Mouse (Mus musculus) thymus, postnatal 10 days (tissue): ENCODE measurements around the gene Fnd3c2.
"Not testable (repeated sequence)": the region's sequence is repeated elsewhere in the genome, so short reads cannot be mapped to it uniquely, and the experiment has no call there.

Experiments used
- DNase-seq, 2 experiments: peaks; one replicate each; pipeline ENCODE4 v3.0.0; 2021; ENCODE audit warnings: low spot score in 2 of 2

Gene Fnd3c2

DNA sequence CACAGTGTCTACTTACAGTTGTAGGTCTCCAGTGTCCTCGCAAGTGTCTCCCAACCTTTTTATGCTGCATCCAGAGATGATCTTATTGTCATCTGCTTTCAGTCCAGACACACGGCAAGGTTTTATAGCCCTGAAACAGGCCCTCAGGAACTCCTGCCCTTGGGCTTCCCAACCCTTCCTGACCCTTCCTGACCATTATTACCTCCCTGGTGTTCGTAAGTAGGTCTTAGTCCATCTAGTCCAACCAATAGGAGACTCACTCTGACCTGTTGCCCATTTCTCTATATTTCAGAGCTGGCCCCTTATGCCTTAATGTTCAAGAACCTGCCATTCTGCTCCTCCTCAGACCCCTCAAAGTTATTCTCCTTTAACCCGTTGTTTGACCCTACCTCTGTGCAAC lies at the start of gene Fnd3c2:
Gene Fnd3c2, minus strand, starts transcription at position 101 of the 400 bp plus-strand sequence.
- no peak for DNase-seq

GRCm38 (mm10) chrX:106284441-106284840 lies 29.3 kb upstream of the Fnd3c2 start:
- no peak for DNase-seq

DNA sequence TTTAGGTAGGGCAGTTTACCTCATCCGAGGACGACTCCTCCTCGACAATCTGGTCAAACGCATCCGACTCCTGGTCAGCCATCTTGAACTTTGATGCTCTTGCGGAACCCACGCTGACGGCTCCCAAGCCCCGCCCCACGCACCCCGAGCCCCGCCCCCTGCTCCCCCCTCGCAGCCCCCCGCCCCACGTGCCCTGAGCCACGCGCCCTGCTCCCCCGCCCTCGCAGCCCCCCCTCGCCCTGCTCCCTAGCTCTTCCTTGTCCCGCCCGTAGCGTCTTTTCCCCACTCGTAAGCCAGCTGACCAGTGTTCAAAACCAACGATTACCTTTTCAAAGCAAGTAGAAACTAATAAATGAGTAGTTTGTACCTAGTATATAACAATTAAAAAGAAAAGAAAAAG lies 34.1 kb downstream of the Fnd3c2 start, which contains the start of gene Taf9b:
Gene Taf9b, minus strand, starts transcription at position 101 of the 400 bp plus-strand sequence.
- no peak for DNase-seq

- peak; percentile 58 to 59 for DNase-seq
Observed at GRCm38 (mm10) chrX:106219171-106220032, 35.8 kb downstream of the Fnd3c2 start.

- no peak for DNase-seq
Observed at GRCm38 (mm10) chrX:106209100-106209499, 46.1 kb downstream of the Fnd3c2 start.

DNA sequence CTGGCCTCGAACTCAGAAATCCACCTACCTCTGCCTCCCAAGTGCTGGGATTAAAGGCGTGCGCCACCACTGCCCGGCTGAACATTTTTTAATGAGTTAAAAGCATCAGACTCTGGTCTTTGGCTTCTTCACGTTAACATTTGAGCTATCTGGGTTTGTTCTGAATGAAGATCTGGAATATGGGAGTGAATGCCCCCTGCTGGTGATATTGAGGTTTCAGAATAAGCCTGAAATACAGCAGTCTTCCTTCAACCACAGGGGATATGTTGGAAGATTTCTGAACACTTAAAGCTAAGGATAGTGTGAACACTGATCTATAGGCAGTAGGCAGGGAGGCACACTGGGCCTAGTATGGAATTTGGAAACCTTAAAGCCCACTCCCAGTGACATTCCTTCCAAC lies 56.3 kb downstream of the Fnd3c2 start:
- no peak for DNase-seq

- peak in 1 of 2 experiments; percentile 7 for DNase-seq
Observed at GRCm38 (mm10) chrX:106197308-106197707, 57.9 kb downstream of the Fnd3c2 start.

DNA sequence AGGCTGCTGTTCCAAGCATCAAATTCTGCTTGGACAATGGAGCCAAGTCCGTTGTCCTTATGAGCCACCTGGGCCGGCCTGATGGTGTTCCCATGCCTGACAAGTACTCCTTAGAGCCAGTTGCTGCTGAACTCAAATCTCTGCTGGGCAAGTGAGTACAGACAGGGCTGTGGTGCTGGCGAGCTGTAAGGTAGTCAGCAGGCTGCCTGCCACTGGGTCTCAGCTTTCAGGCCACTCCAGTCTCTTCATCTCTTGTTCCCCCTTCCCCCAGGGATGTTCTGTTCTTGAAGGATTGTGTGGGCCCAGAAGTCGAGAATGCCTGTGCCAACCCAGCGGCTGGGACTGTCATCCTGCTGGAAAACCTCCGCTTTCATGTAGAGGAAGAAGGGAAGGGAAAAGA lies 60.8 kb downstream of the Fnd3c2 start:
- not testable (repeated sequence) for DNase-seq

DNA sequence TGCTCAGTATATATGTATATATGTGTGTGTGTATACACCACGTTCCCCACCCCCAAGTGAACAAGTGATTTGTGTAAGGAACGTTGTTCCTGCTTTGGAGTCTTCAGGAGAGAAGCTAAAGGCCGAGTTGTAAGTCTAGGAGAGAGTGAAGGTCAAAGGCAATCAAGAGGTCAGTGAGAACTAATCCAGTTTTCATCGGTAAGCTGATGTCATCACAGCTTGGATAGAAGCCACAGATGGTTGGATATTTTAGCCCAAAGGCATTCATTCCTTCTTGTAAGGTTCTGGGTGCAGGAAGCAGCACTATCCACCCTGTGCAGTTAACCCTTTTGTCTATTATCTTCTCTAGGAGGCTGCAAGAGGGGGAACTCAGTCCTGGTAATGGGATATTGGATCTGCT lies 65.1 kb downstream of the Fnd3c2 start:
- DNase-seq: no peak

GRCm38 (mm10) chrX:106189356-106189755 lies 65.8 kb downstream of the Fnd3c2 start:
- no peak for DNase-seq

- peak in 1 of 2 experiments; percentile 9 for DNase-seq
Observed at GRCm38 (mm10) chrX:106187737-106188136, 67.4 kb downstream of the Fnd3c2 start.

GRCm38 (mm10) chrX:106186713-106187649 lies 68.2 kb downstream of the Fnd3c2 start, which contains the start of gene Pgk1:
Pgk1 (plus strand) TSS chrX:106187100.
- DNase-seq: peak; percentile 83 to 84

- no peak for DNase-seq
Observed at GRCm38 (mm10) chrX:106185706-106186105, 69.5 kb downstream of the Fnd3c2 start.
